Mouse (Mus musculus) layer of hippocampus, postnatal 10 days (tissue): ENCODE data around the gene Acrbp. TPM values are rescaled to one million over a fixed set of nuclear protein-coding genes. Genes with fewer than 3 reads are reported as not detected.
"Not testable (repeated sequence)": the region's sequence is repeated elsewhere in the genome, so short reads cannot be mapped to it uniquely, and the experiment has no call there.

Source experiments
- DNase-seq, 2 experiments: peaks; one replicate each; pipeline ENCODE4 v3.0.0; 2021; ENCODE audit warnings: low spot score in 2 of 2
- long read RNA-seq: library from polyadenylated mRNA; stranded (forward); transcript quantifications from one replicate; pipeline ENCODE4 v2.0.0, GENCODE M21; 2023
- total RNA-seq, 2 experiments: library from RNA; stranded (reverse); gene quantifications; 2 replicates each; pipeline ENCODE4 v1.2.3; 2021

Gene Acrbp
- 1 to 10 TPM; 7.0 to 9.2 TPM for total RNA-seq
- long read RNA-seq, partial matches to known transcripts = 0 of 2 reads
- long read RNA-seq, other reads (novel, unspliced or antisense) = 0 of 2 reads

- no peak for DNase-seq
These were observed at the start of gene Acrbp for GRCm38 (mm10) chr6:125049678-125050077. Gene Acrbp, plus strand, starts transcription at chr6:125049689.

GRCm38 (mm10) chr6:125003706-125004105 is 45.8 kb upstream of the Acrbp start:
- DNase-seq = no peak

GRCm38 (mm10) chr6:125005086-125005485 is 44.4 kb upstream of the Acrbp start:
- DNase-seq = no peak

- no peak for DNase-seq
These were observed 41.4 kb upstream of the Acrbp start for GRCm38 (mm10) chr6:125008060-125008459.

- peak; percentile 97 for DNase-seq
These were observed 40.8 kb upstream of the Acrbp start for GRCm38 (mm10) chr6:125008586-125009128.

- no peak for DNase-seq
These were observed 40.5 kb upstream of the Acrbp start, which contains the start of gene Zfp384 for GRCm38 (mm10) chr6:125009129-125009180. Gene Zfp384, plus strand, starts transcription at chr6:125009145.

- peak; percentile 69 to 77 for DNase-seq
These were observed 40.1 kb upstream of the Acrbp start for GRCm38 (mm10) chr6:125009181-125010073.

- no peak for DNase-seq
These were observed 31.8 kb upstream of the Acrbp start for GRCm38 (mm10) chr6:125017682-125018081.

- peak; percentile 54 for DNase-seq
These were observed 19.0 kb upstream of the Acrbp start for GRCm38 (mm10) chr6:125030532-125030931.

- no peak for DNase-seq
These were observed 17.9 kb upstream of the Acrbp start for GRCm38 (mm10) chr6:125031604-125032003.

GRCm38 (mm10) chr6:125038666-125039065 is 10.8 kb upstream of the Acrbp start:
- no peak for DNase-seq

GRCm38 (mm10) chr6:125039131-125039530 is 10.4 kb upstream of the Acrbp start:
- no peak for DNase-seq

- peak; percentile 84 to 87 for DNase-seq
These were observed 9.8 kb upstream of the Acrbp start, which contains the start of gene Ing4 for GRCm38 (mm10) chr6:125039533-125040153. Gene Ing4, plus strand, starts transcription at chr6:125039760.

GRCm38 (mm10) chr6:125040221-125040620 is 9.3 kb upstream of the Acrbp start:
- no peak for DNase-seq

GRCm38 (mm10) chr6:125041047-125041446 is 8.4 kb upstream of the Acrbp start:
- no peak for DNase-seq

GRCm38 (mm10) chr6:125042081-125042480 is 7.4 kb upstream of the Acrbp start:
- DNase-seq = no peak

GRCm38 (mm10) chr6:125046691-125047090 is 2.8 kb upstream of the Acrbp start:
- DNase-seq = peak; percentile 84 to 89

- no peak for DNase-seq
These were observed 1.7 kb downstream of the Acrbp start for GRCm38 (mm10) chr6:125051237-125051636.

GRCm38 (mm10) chr6:125061493-125061892 is 12.0 kb downstream of the Acrbp start:
- no peak for DNase-seq

- DNase-seq = no peak
These were observed 13.0 kb downstream of the Acrbp start for GRCm38 (mm10) chr6:125062511-125062910.

- no peak for DNase-seq
These were observed 14.4 kb downstream of the Acrbp start for GRCm38 (mm10) chr6:125063906-125064305.

GRCm38 (mm10) chr6:125065223-125065622 is 15.7 kb downstream of the Acrbp start:
- DNase-seq = not testable (repeated sequence)
